17 mouse cellular contexts compared by ENCODE assay signal in the genomic region with DNA sequence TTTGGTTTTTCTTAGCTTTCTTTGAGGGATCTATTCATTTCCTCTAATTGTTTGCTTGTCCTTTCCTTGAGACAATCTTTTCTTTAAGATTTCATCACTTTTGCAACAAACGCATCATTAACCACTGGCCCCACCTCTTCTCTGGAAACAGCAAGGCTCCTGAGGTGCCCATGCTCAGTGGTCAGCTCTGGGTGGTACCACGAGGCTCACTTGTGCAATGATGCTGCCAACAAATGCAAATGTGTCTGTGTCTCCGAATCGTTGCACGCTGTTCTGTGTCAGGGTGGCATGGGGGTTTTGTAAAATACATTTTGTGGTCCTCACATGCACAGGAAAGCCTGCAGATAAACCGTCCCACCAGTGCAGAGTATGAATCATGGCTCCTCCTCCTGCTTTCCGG.
"Had no signal": no experiment of that assay in that cellular context is flagged by ENCODE, and none has a peak within 500 bp of the region (broad histone marks: within the 10 kb centered on the region; RNA-seq: fewer than 3 reads in every experiment).

No protein-coding gene starts in this region.

- H3K9ac ChIP-seq: limb, embryonic 13.5 days; liver, embryonic 12.5 days; liver, embryonic 15.5 days; lung, embryonic 15.5 days; midbrain, embryonic 13.5 days had no signal

- H3K4me3 ChIP-seq: layer of hippocampus, adult 2 months; limb, embryonic 10.5 days; limb, embryonic 13.5 days; liver, embryonic 12.5 days; liver, embryonic 15.5 days; lung, embryonic 15.5 days; midbrain, embryonic 13.5 days had no signal

- H3K36me3 ChIP-seq: limb, embryonic 10.5 days; limb, embryonic 13.5 days; liver, embryonic 12.5 days; liver, embryonic 15.5 days; lung, embryonic 15.5 days; midbrain, embryonic 13.5 days had no signal

- H3K4me1 ChIP-seq: limb, embryonic 10.5 days; liver, embryonic 12.5 days; liver, embryonic 15.5 days; lung, embryonic 15.5 days had no signal

- H3K4me2 ChIP-seq: limb, embryonic 13.5 days; liver, embryonic 12.5 days; liver, embryonic 15.5 days; lung, embryonic 15.5 days; midbrain, embryonic 13.5 days had no signal

- H3K27me3 ChIP-seq: limb, embryonic 13.5 days; liver, embryonic 12.5 days; liver, embryonic 15.5 days; lung, embryonic 15.5 days; midbrain, embryonic 13.5 days had no signal

- H3K27ac ChIP-seq: kidney, postnatal 0 days; layer of hippocampus, adult 2 months; limb, embryonic 10.5 days; limb, embryonic 13.5 days; liver, embryonic 12.5 days; liver, embryonic 15.5 days; lung, embryonic 15.5 days; midbrain, embryonic 13.5 days had no signal

- ATAC-seq: liver, embryonic 12.5 days; midbrain, embryonic 13.5 days had no signal

- H3K9me3 ChIP-seq: limb, embryonic 10.5 days; limb, embryonic 13.5 days; liver, embryonic 12.5 days; liver, embryonic 15.5 days; lung, embryonic 15.5 days; midbrain, embryonic 13.5 days had no signal

- DNase-seq: kidney, adult 18-20 months; kidney, adult 9 months; kidney, postnatal 25 days; layer of hippocampus, adult 9-11 months; liver; lung, adult 18-20 months; lung, postnatal 10 days; thymus, adult 18-20 months; thymus, postnatal 36 days had no signal
